Mouse (Mus musculus) testis, adult 10 weeks (tissue): ENCODE data around the gene Gpr108. TPM values are rescaled to one million over a fixed set of nuclear protein-coding genes. Genes with fewer than 3 reads are reported as not detected.

ENCODE experiments used
- polyA plus RNA-seq: library from polyadenylated mRNA; stranded (reverse); fragments of 350-450 nt; fragmentation: Illumina TruSeq; extraction: RNeasy Lipid Tissue Mini Kit (QIAGEN cat#74804); gene quantifications from one replicate; pipeline ENCODE4 v1.2.3, GENCODE M21; 2014; ENCODE audit warnings: low read depth, low replicate concordance

Gpr108 gene
- polyA plus RNA-seq: 2.2 TPM

DNA sequence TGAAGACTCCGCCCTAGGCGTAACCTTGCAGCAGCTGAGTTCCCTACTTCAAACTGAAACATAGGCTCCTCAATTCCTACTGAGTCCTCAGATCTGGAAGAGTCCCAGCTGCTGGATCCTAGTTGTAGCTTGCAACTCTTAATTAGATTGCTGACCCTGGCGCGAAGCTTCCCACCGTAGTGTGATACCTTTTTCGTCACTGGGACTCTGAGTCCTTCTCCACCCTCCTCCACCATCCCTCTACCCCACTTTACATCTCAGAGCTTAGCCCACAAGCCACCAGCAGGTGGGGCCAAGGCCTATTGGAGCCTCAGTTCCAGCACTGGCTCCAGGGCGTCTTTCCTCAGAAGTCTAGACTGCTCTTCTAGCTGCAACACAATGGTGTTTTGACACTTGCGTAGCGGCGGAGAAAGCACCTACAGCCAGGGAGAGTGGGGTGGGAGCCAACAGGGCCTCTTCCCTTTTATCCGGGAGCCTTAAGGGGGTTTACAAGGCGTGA lies at the start of gene Gpr108:
TSS of gene Gpr108 (minus strand) at position 246 of the 499 bp plus-strand sequence.

DNA sequence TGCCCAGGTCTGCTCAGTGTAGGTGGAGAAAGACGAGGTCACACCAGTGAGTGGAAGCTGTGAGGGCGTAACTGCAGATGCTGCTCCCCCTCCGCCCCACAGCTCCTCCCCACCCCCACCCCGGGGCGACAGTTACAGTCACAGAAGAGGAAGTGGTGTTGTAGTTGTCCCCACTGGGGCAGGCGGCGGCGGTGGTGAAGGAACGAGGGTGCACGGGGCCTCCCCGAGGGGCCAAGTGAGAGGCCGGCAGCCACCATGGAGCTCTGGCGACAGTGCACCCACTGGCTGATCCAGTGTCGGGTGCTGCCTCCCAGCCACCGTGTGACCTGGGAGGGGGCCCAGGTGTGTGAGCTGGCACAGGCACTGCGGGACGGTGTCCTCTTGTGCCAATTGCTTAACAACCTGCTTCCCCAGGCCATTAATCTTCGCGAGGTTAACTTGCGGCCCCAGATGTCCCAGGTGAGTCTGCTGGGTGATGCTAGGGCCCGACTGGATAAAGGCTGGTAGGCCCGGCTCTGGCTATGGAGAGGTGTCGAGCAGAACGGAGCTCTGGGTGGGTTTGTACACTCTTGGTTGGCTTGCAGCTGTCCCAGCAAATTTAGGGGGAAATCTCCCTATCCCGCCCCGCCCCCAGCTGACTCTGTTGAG lies 30.8 kb upstream of the Gpr108 start, which contains the start of gene Vav1:
TSS of gene Vav1 (plus strand) at position 158 of the 648 bp plus-strand sequence.

DNA sequence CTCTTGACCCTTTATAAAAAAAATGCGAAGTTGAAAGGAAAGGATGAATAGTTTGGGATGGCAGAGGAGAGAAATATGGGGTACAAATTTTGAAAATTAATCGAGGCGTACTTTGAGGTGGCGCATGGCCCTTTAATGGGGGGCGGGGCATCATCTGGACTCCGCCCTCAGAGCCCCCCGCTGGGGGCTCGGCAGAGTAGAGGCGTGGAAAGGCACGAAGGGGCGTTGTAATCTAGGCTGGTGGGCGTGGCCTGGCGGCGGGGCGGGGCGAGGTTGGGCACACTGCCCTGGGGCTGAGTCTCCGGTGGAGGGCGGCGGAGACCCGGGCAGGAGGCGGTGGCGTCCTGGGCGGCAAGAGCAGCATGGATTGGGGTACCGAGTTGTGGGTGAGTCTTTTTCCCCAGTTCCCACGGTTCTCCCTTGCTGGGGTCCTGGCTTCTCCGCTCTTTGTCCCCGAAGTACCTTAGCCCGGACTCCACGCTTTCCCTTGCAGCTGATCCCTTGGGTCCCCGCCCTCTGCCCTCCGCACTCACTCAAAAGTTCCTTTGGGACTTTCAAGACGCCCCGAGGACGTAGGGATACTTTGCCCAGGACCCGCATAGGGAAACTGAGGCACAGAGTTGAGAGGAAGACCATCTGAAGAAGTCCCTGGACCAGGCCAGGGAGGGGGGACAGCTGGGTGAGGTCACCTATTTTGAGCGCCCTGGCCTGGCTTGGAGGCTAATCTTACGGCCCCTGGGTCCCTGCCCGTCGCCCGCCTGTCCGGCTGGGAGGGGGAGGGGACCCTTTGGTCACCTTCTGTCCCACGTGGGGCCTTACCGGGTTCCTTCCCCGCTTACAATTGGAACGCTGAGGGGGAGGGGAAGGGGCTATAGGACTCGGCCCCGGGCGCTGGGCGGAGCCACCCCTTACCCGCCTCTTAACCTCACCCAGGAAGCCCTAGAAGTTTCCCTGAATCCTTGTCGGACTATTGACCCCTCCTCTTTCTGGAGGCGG lies 1.2 kb upstream of the Gpr108 start, which contains the start of gene Trip10:
TSS of gene Trip10 (plus strand) at position 270 of the 996 bp plus-strand sequence.

DNA sequence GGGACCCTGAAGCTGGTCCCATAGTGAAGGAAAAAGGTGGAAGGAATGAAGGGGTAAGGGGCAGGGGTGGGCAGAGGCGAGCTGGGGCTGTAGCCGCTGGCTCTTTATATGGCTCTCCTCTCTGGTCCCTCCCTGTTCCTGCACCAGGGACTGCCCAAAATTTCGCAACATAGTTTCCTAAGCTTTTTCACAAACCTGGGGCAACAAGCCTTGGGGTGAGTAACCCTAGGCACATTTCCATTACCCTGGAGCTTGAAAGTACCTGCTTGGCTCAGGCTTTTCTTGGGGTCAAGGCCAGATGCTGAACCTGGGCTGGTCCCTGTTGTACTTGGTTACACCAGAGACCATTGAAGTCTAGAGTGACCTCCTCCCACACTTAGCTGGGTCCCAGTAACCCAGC lies 20.2 kb downstream of the Gpr108 start, which contains the start of gene C3:
TSS of gene C3 (minus strand) at position 123 of the 400 bp plus-strand sequence.

DNA sequence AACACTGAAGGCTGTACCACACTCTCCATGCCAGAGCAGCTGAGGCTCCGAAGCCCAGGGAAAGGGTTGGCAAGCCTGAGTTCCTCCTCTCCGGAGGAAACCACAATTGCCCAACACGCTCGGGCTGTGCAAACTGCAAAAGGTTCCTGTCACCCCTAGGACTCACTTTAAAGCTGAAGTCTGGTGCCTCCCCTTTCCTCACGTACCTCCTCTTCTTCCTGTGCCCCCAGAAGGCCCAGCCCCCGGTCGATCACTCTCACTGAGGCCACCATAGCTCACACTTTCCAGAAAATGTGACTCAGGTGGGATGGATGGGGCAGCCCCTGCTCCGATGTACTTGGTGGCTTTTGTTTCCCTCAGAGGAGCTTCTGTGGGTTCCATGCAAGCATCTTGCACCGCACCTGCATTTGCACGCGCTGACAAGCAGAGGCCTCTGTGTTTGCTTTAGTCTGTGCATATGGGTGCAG lies 54.2 kb downstream of the Gpr108 start, which contains the start of gene Tnfsf14:
TSS of gene Tnfsf14 (minus strand) at position 137 of the 467 bp plus-strand sequence.

Other genes starting within 250 kb of the Gpr108 start
- not detected for gene Pspn, start 248.4 kb downstream of the Gpr108 start, polyA plus RNA-seq
- gene Gtf2f1, start 237.2 kb downstream of the Gpr108 start, polyA plus RNA-seq: 22.5 TPM
- 1.6 TPM for gene Gm17949, start 237.0 kb downstream of the Gpr108 start, polyA plus RNA-seq
- gene Khsrp, start 216.9 kb downstream of the Gpr108 start, polyA plus RNA-seq: 6.2 TPM
- gene Slc25a41, start 206.8 kb downstream of the Gpr108 start, polyA plus RNA-seq: 3.7 TPM
- gene Crb3, start 189.3 kb downstream of the Gpr108 start, polyA plus RNA-seq: 0.41 TPM
- gene Slc25a23, start 188.6 kb downstream of the Gpr108 start, polyA plus RNA-seq: 2.7 TPM
- gene Dennd1c, start 169.9 kb downstream of the Gpr108 start, polyA plus RNA-seq: not detected
- gene Tubb4a, start 160.7 kb downstream of the Gpr108 start, polyA plus RNA-seq: not detected
- gene Tnfsf9, start 143.1 kb downstream of the Gpr108 start, polyA plus RNA-seq: not detected
- not detected for gene Cd70, start 98.7 kb downstream of the Gpr108 start, polyA plus RNA-seq
- not detected for gene Tnfsf14, start 54.3 kb downstream of the Gpr108 start, polyA plus RNA-seq
- gene C3, start 20.3 kb downstream of the Gpr108 start, polyA plus RNA-seq: 10.5 TPM
- gene Trip10, start 1.0 kb upstream of the Gpr108 start, polyA plus RNA-seq: 0.85 TPM
- 3.2 TPM for gene Vav1, start 30.7 kb upstream of the Gpr108 start, polyA plus RNA-seq
- 2.9 TPM for gene Adgre1, start 110.2 kb upstream of the Gpr108 start, polyA plus RNA-seq